Mouse (Mus musculus): ENCODE data around the gene Ftl1-ps1. TPM values are rescaled to one million over a fixed set of nuclear protein-coding genes. Genes with fewer than 3 reads are reported as not detected.

Gene Ftl1-ps1
- polyA plus RNA-seq (2016; fragmentation: Nextera tagmentation; extraction: Ambion mirVana), result 86.1 and 97.6 TPM in 2 replicates

DNA sequence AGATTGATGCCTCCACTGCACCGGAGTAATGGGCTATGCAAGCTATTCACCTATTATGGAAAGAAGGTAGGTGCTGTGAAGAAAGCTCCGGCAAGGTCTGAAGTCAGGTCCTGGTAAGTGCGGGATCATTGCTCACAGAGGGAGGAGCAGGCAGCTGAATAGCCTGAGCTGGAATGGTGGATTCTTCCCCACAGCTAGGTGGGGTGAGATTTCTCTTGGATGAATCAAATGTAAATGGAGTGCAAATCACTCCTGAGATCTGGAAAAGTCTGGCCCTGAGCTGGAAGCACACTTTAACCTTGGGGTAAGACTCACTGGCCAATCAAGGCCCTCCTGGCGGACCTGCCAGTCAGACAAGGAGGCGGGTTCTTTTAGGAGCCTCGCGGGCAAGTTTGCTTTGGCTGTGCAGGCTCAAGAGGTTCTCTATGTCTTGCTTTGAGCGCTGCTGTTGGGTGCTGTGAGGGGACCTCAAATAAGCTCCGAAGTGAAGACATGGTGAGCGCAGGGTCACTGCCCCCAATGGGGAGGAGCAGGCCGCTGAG lies at the start of gene Ftl1-ps1:
Gene Ftl1-ps1 (plus strand): TSS at position 397 of the 542 bp plus-strand sequence.
- no peaks in the 10 kb centered on the region for H3K9me3 ChIP-seq (replicated peaks)
- ATAC-seq (ENCODE audit: low FRiP score), result no peak
- no peak within 1 kb of the TSS for H3K27ac ChIP-seq
- no peaks in the 10 kb centered on the region for H3K36me3 ChIP-seq
- H3K4me1 ChIP-seq, result no peaks in the 10 kb centered on the region
- H3K9ac ChIP-seq, result no peak within 1 kb of the TSS
- H3K27me3 ChIP-seq, result no peaks in the 10 kb centered on the region
- H3K4me2 ChIP-seq (replicated peaks), result peak within 1 kb of the TSS; percentile 34
- H3K4me3 ChIP-seq, result no peak within 1 kb of the TSS
- 10% methylated on average over 11 of the region's 11 CpGs for WGBS

DNA sequence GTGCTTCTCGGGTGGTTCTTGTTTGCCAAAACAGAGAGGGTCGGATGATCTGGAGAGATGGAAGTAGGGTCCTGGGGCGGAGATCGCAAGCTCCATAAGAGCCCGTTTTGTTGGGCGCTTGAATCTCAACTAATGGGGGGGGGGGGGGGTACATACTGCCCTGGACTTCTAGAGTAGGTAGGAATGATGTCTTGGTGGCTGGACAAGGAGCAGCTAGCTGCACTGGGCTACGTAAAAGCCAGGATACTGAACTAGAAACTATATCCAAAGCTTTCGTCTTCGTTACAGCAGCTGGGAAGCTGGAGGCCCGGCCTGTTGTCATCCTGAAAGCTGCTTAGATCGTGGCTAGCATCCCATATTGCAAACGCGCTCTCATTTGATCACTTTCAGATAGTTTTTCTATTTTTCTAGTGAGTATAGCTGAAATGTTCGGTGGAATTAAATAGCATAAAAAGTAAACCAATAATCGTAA lies 49.0 kb upstream of the Ftl1-ps1 start:
- peak overlapping the region; percentile 55; the same call in 1 of the 2 replicates for H3K27ac ChIP-seq
- H3K36me3 ChIP-seq, result peaks cover 13% of the 10 kb centered on the region
- H3K9ac ChIP-seq, result peak overlapping the region; percentile 82
- ATAC-seq (ENCODE audit: low FRiP score), result peak; percentile 72
- H3K4me2 ChIP-seq (replicated peaks), result peak overlapping the region; percentile 76
- WGBS, result 2% methylated on average over 15 of the region's 15 CpGs
- H3K4me3 ChIP-seq, result peak overlapping the region; percentile 76
- H3K9me3 ChIP-seq (replicated peaks), result no peaks in the 10 kb centered on the region
- peaks cover 13% of the 10 kb centered on the region for H3K4me1 ChIP-seq
- no peaks in the 10 kb centered on the region for H3K27me3 ChIP-seq

DNA sequence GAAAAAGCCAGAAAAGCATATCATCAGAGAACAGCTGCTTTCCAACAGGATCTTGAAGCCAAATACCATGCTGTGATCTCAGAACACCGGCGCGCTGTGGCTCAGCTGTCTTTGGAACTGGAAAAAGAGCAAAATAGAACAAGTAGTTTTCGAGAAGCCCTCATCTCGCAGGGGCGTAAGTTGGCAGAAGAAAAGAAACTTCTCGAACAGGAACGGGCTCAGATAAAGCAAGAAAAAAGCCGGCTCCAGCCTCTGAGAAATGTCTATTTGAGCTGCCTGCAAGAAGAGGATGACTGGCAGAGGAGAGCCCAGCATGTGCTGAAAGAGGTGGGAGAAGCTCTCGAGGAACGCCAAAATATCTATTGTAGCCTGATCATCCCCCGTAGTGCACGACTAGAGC lies 43.0 kb upstream of the Ftl1-ps1 start:
- H3K27ac ChIP-seq, result no peak overlapping the region
- no peaks in the 10 kb centered on the region for H3K9me3 ChIP-seq (replicated peaks)
- H3K9ac ChIP-seq, result no peak overlapping the region
- no peak for ATAC-seq (ENCODE audit: low FRiP score)
- H3K4me1 ChIP-seq, result no peaks in the 10 kb centered on the region
- H3K36me3 ChIP-seq, result peaks cover 52% of the 10 kb centered on the region
- WGBS, result 93% methylated on average over 13 of the region's 13 CpGs
- H3K4me2 ChIP-seq (replicated peaks), result no peak overlapping the region
- H3K27me3 ChIP-seq, result no peaks in the 10 kb centered on the region
- no peak overlapping the region for H3K4me3 ChIP-seq

DNA sequence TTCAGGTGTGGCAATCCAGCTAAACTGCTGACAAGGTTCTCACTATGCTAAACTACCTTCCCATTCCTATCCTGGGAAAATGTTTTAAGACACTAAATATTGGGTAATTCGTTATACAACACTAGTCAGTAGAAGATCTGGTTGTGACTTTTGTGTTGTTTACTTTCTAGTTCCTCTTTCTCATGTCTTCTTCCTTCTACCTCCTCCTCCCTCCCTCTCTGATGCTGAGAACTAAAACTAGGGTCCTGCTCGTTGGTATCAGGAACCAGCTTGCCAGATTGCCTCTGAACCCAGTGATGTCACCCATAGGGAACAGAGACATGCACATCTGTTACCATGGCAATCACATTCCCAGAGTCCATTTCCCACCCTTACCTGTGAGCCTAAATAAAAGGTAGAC lies 37.3 kb upstream of the Ftl1-ps1 start:
- Histone ChIP-seq H3K36me3 (peaks cover 27% of the 10 kb centered on the region), H3K9ac (no peak overlapping the region), H3K9me3 (replicated peaks) (no peaks in the 10 kb centered on the region), H3K27me3 (no peaks in the 10 kb centered on the region), H3K4me3 (no peak overlapping the region), H3K27ac (no peak overlapping the region), H3K4me1 (no peaks in the 10 kb centered on the region), H3K4me2 (replicated peaks) (no peak overlapping the region)
- 69% methylated on average over 2 of the region's 2 CpGs for WGBS
- ATAC-seq (ENCODE audit: low FRiP score), result no peak

DNA sequence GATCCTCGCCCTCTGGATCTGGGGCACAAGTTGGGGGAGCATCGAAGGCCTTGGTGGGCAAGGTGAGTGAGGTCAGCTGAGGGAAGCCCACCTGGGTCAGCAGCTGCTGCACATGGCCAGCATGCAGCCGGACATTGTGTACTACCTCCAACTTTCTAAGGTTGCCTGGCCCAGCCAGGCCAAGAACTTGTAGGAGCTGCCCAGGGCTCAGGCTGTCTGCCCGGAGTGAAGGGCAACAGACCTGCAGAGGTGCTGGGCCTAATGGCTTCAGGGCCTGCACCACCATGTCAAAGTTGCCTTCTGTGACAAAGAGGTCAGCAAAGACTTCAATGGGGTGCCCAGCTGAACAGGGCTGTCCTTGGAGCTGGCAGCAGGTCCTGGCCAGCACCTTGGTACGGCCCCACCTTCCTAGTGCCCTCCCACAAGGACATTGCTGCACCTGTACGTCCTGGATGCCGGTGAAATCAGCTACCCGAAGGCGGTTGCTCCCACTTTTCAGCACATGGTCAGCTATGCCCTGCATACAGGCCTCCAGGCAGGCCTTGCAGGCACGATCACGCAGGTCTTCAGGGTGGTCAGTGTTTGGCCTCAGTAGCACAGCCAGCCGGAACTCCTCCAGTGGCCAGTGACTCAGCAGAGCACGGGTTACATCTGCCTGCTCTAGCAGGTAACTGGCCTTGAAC lies 36.2 kb upstream of the Ftl1-ps1 start:
- no peak overlapping the region for H3K9ac ChIP-seq
- no peak overlapping the region for H3K27ac ChIP-seq
- H3K4me2 ChIP-seq (replicated peaks), result no peak overlapping the region
- peak; percentile 21; the same call in 1 of the 2 replicates for ATAC-seq (ENCODE audit: low FRiP score)
- no peaks in the 10 kb centered on the region for H3K4me1 ChIP-seq
- no peaks in the 10 kb centered on the region for H3K9me3 ChIP-seq (replicated peaks)
- no peaks in the 10 kb centered on the region for H3K27me3 ChIP-seq
- whole genome bisulfite sequencing, result 85% methylated on average over 13 of the region's 13 CpGs
- no peak overlapping the region for H3K4me3 ChIP-seq
- H3K36me3 ChIP-seq, result peaks cover 22% of the 10 kb centered on the region

DNA sequence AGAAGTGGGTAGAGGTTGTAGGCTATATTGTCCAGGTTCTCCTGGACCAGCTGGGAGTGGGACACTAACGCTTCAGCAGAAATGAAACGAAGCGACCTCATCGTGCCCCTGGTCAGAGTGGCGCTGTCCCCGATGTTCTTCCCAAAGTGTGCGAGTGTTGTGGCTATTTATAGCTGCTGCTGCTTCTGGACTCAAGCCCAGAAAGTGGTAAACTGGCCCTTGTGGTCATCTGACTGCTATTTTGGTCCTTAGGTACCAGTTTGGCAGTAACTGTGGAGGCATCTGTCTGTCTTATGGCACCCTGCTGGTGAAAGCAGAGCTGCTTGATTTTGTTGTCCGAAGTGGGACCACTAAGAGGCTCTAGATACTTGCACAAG lies 35.6 kb upstream of the Ftl1-ps1 start, which contains the start of gene Lrrc14b:
Gene Lrrc14b (minus strand): TSS at position 147 of the 377 bp plus-strand sequence.
- no peak within 1 kb of the TSS for H3K4me2 ChIP-seq (replicated peaks)
- H3K27me3 ChIP-seq, result no peaks in the 10 kb centered on the region
- ATAC-seq (ENCODE audit: low FRiP score), result no peak
- no peak within 1 kb of the TSS for H3K9ac ChIP-seq
- H3K4me3 ChIP-seq, result no peak within 1 kb of the TSS
- no peaks in the 10 kb centered on the region for H3K4me1 ChIP-seq
- peaks cover 20% of the 10 kb centered on the region for H3K36me3 ChIP-seq
- H3K27ac ChIP-seq, result no peak within 1 kb of the TSS
- H3K9me3 ChIP-seq (replicated peaks), result no peaks in the 10 kb centered on the region
- 85% methylated on average over 8 of the region's 8 CpGs for WGBS

DNA sequence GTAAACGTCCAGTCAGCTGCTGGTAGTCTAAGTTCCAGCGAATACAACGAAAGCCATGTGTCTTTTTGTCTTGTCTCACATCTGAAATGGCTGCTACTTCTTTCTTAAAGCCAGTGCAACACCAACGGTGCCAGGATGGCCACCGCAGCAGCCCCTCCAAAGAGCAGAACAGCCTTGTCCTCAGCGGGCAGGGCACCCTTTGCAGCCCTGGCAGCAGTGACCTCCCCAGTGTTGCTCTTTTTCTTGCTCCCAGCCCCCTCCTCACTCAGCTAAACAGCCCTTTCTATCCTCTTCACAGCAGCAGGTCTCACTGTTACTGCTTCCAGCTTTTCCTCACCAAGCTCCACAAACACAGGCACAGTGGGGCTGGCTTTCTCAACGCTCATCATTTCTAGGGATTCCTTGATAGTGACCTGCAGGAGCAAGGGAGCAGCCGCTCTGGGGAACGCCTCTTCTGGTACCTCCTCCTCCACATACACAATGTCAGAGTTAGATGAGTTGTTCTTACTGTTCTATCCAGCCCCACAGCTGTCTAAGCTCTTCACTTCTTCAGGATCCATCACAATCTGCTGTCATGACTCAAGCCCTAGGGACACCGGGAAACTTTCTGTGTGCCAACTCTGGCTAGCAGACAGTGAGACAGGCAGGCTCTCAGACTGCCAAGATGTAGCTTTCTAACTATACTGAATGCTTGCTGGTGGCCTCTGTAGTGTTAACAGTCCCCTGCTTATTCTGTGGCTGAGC lies 17.8 kb upstream of the Ftl1-ps1 start:
- Histone ChIP-seq H3K27ac (no peak overlapping the region), H3K9ac (0 out of 2 replicates have a peak overlapping the region, but pooled peaks have one; percentile 8), H3K4me1 (no peaks in the 10 kb centered on the region), H3K4me3 (no peak overlapping the region), H3K9me3 (replicated peaks) (no peaks in the 10 kb centered on the region), H3K4me2 (replicated peaks) (no peak overlapping the region), H3K36me3 (no peaks in the 10 kb centered on the region), H3K27me3 (no peaks in the 10 kb centered on the region)
- whole genome bisulfite sequencing, result 72% methylated on average over 10 of the region's 10 CpGs
- ATAC-seq (ENCODE audit: low FRiP score), result no peak

DNA sequence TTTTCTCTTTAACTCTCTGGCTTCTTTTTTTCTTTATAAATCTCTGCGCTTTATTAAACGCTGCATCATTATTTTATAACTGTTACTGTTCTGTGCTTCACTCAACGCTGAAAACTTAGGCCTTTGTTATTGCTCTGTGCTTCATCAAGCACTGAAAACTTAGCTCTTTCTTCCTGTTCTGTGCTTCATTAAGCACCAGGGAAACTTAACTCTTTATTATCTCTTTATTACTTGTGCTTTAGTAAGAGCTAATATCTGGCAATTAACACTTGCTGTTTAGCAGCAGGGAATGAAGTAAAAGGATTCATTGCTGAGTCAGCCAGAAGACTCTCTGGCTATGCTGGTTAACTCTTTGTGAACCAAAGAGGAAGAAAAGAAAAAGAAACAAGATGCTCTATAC lies 17.2 kb upstream of the Ftl1-ps1 start:
- no peak overlapping the region for H3K9ac ChIP-seq
- no peaks in the 10 kb centered on the region for H3K36me3 ChIP-seq
- H3K27me3 ChIP-seq, result no peaks in the 10 kb centered on the region
- no peak overlapping the region for H3K4me2 ChIP-seq (replicated peaks)
- H3K4me3 ChIP-seq, result no peak overlapping the region
- ATAC-seq (ENCODE audit: low FRiP score), result no peak
- H3K4me1 ChIP-seq, result no peaks in the 10 kb centered on the region
- WGBS, result 71% methylated on average over 3 of the region's 3 CpGs
- H3K27ac ChIP-seq, result no peak overlapping the region
- H3K9me3 ChIP-seq (replicated peaks), result no peaks in the 10 kb centered on the region

DNA sequence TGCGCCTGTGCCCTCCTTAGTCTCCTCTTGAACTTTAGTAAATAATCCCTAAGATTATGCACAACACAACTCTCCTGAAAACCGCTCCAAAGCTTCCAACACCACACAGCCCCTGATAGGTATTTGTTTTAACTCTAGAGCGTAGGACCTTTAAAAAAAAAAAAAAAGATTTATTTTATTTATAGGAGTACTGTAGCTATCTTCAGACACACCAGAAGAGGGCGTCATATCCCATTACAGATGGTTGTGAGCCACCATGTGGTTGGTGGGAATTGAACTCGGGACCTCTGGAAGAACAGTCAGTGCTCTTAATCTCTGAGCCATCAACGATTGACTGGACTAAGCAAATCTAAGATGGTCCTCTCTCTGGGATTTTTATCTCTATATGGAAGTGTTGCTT lies 9.8 kb upstream of the Ftl1-ps1 start:
- Histone ChIP-seq H3K4me2 (replicated peaks) (peak overlapping the region; percentile 68), H3K4me3 (peak overlapping the region; percentile 56), H3K27me3 (no peaks in the 10 kb centered on the region), H3K27ac (no peak overlapping the region), H3K9me3 (replicated peaks) (no peaks in the 10 kb centered on the region), H3K36me3 (no peaks in the 10 kb centered on the region), H3K9ac (no peak overlapping the region), H3K4me1 (peaks cover 2% of the 10 kb centered on the region; the same call in 1 of the 2 replicates)
- ATAC-seq (ENCODE audit: low FRiP score), result no peak
- WGBS, result 71% methylated on average over 6 of the region's 6 CpGs

DNA sequence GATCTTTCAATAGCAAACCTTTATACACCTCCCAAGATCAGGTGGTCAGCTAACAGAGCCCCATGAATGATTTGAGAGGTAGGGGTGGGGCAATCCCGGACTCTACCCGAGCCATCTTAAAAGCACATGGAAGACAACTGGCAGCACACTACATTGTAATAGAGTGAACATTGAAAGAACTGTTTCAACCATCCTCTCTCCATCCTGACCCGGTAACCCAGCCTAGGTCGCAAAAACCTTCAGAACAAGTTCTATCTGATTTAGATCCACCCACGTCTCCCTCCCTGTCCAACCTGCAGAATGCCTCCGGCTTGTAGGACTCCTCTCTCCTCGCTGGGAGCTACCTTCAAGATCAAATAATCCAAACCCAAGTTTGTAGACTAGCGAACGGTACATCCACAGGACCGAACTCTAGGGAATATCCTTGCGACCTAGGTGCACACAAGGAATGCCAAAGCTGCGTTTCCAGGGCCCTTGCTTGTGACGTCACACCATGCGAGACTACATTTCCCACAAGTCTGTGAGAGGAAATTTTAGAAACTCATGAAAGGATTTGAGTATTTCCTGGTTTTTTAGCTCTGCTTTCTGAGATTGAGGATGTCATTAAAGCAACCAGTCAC lies 9.0 kb upstream of the Ftl1-ps1 start, which contains the start of gene Zfp72:
Gene Zfp72 (minus strand): TSS at position 466 of the 620 bp plus-strand sequence.
- peak within 1 kb of the TSS; percentile 68 for H3K4me2 ChIP-seq (replicated peaks)
- H3K4me3 ChIP-seq, result peak within 1 kb of the TSS; percentile 56
- H3K27ac ChIP-seq, result no peak within 1 kb of the TSS
- 3% methylated on average over 14 of the region's 14 CpGs for WGBS
- no peaks in the 10 kb centered on the region for H3K9me3 ChIP-seq (replicated peaks)
- H3K4me1 ChIP-seq, result peaks cover 2% of the 10 kb centered on the region; the same call in 1 of the 2 replicates
- peak; percentile 92 for ATAC-seq (ENCODE audit: low FRiP score)
- peak within 1 kb of the TSS; percentile 57 for H3K9ac ChIP-seq
- H3K27me3 ChIP-seq, result no peaks in the 10 kb centered on the region
- no peaks in the 10 kb centered on the region for H3K36me3 ChIP-seq

DNA sequence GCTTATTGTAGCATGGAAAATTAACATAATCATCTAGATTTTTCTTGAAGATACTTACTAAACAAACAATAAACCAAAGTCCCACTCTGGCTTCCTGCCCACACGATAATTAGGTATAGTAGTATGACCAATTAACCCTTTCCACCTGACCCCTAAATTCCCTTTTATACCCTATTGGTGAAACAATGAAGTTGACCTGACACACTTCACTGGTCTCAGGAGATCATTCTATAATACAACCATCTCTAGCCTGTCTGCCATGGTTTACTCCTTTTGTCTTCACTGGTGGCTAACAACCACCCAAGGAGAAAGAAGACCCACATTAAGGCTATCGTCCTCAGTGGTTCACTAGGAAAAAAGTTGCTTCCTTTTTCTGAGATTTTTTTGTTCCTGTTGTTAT lies 8.3 kb upstream of the Ftl1-ps1 start:
- Histone ChIP-seq H3K36me3 (no peaks in the 10 kb centered on the region), H3K9me3 (replicated peaks) (no peaks in the 10 kb centered on the region), H3K27ac (no peak overlapping the region), H3K4me1 (peaks cover 2% of the 10 kb centered on the region; the same call in 1 of the 2 replicates), H3K27me3 (no peaks in the 10 kb centered on the region), H3K9ac (no peak overlapping the region), H3K4me3 (no peak overlapping the region), H3K4me2 (replicated peaks) (no peak overlapping the region)
- WGBS, result 76% methylated on average over 2 of the region's 2 CpGs
- peak; percentile 20; the same call in 1 of the 2 replicates for ATAC-seq (ENCODE audit: low FRiP score)

DNA sequence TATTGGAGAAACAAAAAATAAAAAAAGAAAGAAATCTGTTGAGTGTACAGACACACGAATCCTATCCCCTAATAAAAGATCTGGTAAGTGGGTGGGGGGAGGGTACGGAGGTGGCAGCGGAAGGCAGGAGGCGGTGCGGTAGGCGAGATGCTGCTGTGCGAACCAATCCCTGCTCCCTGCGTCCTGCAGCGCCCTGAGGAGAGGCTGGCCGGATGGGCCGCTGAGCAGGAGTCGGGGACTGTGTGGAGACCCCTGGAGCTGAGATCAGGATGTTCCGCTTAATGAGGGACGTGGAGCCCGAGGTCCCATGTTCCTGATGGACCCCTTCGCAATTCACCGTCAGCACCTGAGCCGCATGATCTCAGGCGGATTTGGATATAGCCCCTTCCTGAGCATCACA lies 40.4 kb downstream of the Ftl1-ps1 start:
- Histone ChIP-seq H3K4me1 (no peaks in the 10 kb centered on the region), H3K4me2 (replicated peaks) (no peak overlapping the region), H3K36me3 (peaks cover 25% of the 10 kb centered on the region), H3K4me3 (no peak overlapping the region), H3K9ac (no peak overlapping the region), H3K27ac (no peak overlapping the region), H3K27me3 (no peaks in the 10 kb centered on the region; the same call in 1 of the 2 replicates), H3K9me3 (replicated peaks) (peaks cover 54% of the 10 kb centered on the region)
- 24% methylated on average over 19 of the region's 19 CpGs for WGBS
- ATAC-seq (ENCODE audit: low FRiP score), result no peak

All from hindbrain, embryonic 12.5 days (tissue).